Mouse (Mus musculus) lung, adult 2 months (tissue): ENCODE results near the gene Trim47.

Source experiments
- CTCF ChIP-seq: fragments of 200-500 bp; IDR thresholded peaks from 2 replicates; pipeline ENCODE4 v1.5.1; 2011; ENCODE audit warnings: mild to moderate bottlenecking, low read length, control low read depth; ENCODE audit not compliant: insufficient read depth
- POLR2A ChIP-seq: fragments of 200-500 bp; IDR thresholded peaks from 2 replicates; pipeline ENCODE4 v1.6.1; 2011; ENCODE audit warnings: low read depth, mild to moderate bottlenecking, control low read depth, low read length, borderline replicate concordance; ENCODE audit errors: extremely low read depth

DNA sequence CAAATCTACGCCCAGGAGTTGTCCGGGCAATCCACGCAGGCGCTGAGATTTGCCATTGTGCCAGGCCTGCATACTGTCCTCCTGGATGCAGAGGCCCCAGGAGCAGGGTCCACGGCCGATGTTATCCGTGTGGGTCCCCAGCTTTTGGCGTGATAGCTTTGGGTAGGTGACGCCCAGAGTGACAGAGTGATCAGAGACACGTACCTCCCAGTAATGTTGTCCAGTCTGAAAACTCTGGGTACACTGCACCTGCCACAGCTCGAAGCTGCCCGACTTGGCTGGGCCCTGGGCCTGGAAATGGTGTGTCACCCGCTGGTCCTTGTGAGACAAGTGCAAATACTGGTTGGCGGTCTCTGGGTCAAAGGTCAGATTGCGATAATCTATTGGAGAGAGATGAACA is 749 bp downstream of the Trim47 start:
- TF ChIP-seq POLR2A (no peak), CTCF (no peak)
